Mouse (Mus musculus) ES-Bruce4 (cell line): ENCODE data around the gene Cxcl3. TPM values are rescaled to one million over a fixed set of nuclear protein-coding genes. Genes with fewer than 3 reads are reported as not detected.

Source experiments
- H3K27ac ChIP-seq: 2 replicates; pipeline ENCODE4 v1.5.1; 2012; ENCODE audit warnings: low read length, inconsistent platforms; ENCODE audit not compliant: insufficient read depth
- H3K27me3 ChIP-seq: 2 replicates; pipeline ENCODE4 v1.6.1; 2012; ENCODE audit warnings: mild to moderate bottlenecking, low read length, inconsistent platforms; ENCODE audit not compliant: control insufficient read depth, poor library complexity, insufficient read depth, severe bottlenecking
- H3K36me3 ChIP-seq: 2 replicates; pipeline ENCODE4 v1.6.1; 2012; ENCODE audit warnings: inconsistent platforms, mild to moderate bottlenecking, low read length, moderate library complexity; ENCODE audit not compliant: control insufficient read depth, poor library complexity, insufficient read depth, severe bottlenecking
- H3K4me1 ChIP-seq: one replicate; pipeline ENCODE4 v1.8.1; 2011; ENCODE audit warnings: low read length; ENCODE audit not compliant: control insufficient read depth, insufficient read depth
- H3K4me3 ChIP-seq: 2 replicates; pipeline ENCODE4 v1.5.1; 2011; ENCODE audit warnings: low read depth, mild to moderate bottlenecking, low read length
- H3K9ac ChIP-seq: 2 replicates; pipeline ENCODE4 v1.6.1; 2012; ENCODE audit warnings: low read depth, mild to moderate bottlenecking, inconsistent platforms; ENCODE audit not compliant: poor library complexity, severe bottlenecking
- H3K9me3 ChIP-seq: replicated peaks from 2 replicates; pipeline ENCODE4 v1.6.1; 2012; ENCODE audit warnings: mild to moderate bottlenecking, low read length, inconsistent platforms; ENCODE audit not compliant: control insufficient read depth, poor library complexity, insufficient read depth, severe bottlenecking
- CTCF ChIP-seq: IDR thresholded peaks from one replicate; pipeline ENCODE4 v1.8.1; 2011; ENCODE audit warnings: low read depth, low read length
- EP300 ChIP-seq: IDR thresholded peaks from 2 replicates; pipeline ENCODE4 v1.6.1; 2011; ENCODE audit warnings: low read depth, low read length; ENCODE audit not compliant: insufficient read depth
- POLR2A ChIP-seq: IDR thresholded peaks from one replicate; pipeline ENCODE4 v1.8.1; 2011; ENCODE audit warnings: low read length; ENCODE audit not compliant: insufficient read depth
- polyA plus RNA-seq: library from polyadenylated mRNA; stranded (reverse); fragments of >200 nt; gene quantifications from 2 replicates; pipeline ENCODE4 v1.2.4, GENCODE M21; 2011; ENCODE audit warnings: low read depth; ENCODE audit not compliant: missing spikeins, insufficient read depth, insufficient read length

The Cxcl3 gene
- polyA plus RNA-seq, 1 experiment = not detected

GRCm38 (mm10) chr5:90760303-90760702 lies 25.6 kb upstream of the Cxcl3 start:
- H3K36me3 ChIP-seq = no peaks in the 10 kb centered on the region
- H3K27me3 ChIP-seq = no peaks in the 10 kb centered on the region
- TF ChIP-seq POLR2A (no peak), EP300 (no peak), CTCF (no peak)
- no peak overlapping the region for H3K4me3 ChIP-seq
- H3K9me3 ChIP-seq = no peaks in the 10 kb centered on the region
- H3K4me1 ChIP-seq = no peaks in the 10 kb centered on the region
- no peak overlapping the region for H3K9ac ChIP-seq
- no peak overlapping the region for H3K27ac ChIP-seq

GRCm38 (mm10) chr5:90760844-90761243 lies 25.1 kb upstream of the Cxcl3 start:
- TF ChIP-seq CTCF (no peak), POLR2A (no peak), EP300 (no peak)
- H3K4me3 ChIP-seq = no peak overlapping the region

GRCm38 (mm10) chr5:90761834-90762233 lies 24.1 kb upstream of the Cxcl3 start:
- Histone ChIP-seq H3K4me1 (no peaks in the 10 kb centered on the region), H3K36me3 (no peaks in the 10 kb centered on the region), H3K9ac (no peak overlapping the region), H3K4me3 (no peak overlapping the region), H3K27ac (no peak overlapping the region), H3K9me3 (no peaks in the 10 kb centered on the region), H3K27me3 (no peaks in the 10 kb centered on the region)
- TF ChIP-seq CTCF (no peak), EP300 (no peak), POLR2A (no peak)

More at GRCm38 (mm10) chr5:90760844-90761243, 25.1 kb upstream of the Cxcl3 start:
- H3K4me1 ChIP-seq = no peaks in the 10 kb centered on the region
- H3K27me3 ChIP-seq = no peaks in the 10 kb centered on the region
- no peak overlapping the region for H3K9ac ChIP-seq
- H3K36me3 ChIP-seq = no peaks in the 10 kb centered on the region
- H3K9me3 ChIP-seq = no peaks in the 10 kb centered on the region
- no peak overlapping the region for H3K27ac ChIP-seq

- no peaks in the 10 kb centered on the region for H3K36me3 ChIP-seq
- no peaks in the 10 kb centered on the region for H3K9me3 ChIP-seq
- no peak overlapping the region for H3K27ac ChIP-seq
- no peak overlapping the region for H3K9ac ChIP-seq
- H3K4me1 ChIP-seq = no peaks in the 10 kb centered on the region
- no peaks in the 10 kb centered on the region for H3K27me3 ChIP-seq
- TF ChIP-seq EP300 (no peak), CTCF (no peak), POLR2A (no peak)
- no peak overlapping the region for H3K4me3 ChIP-seq
Observed at GRCm38 (mm10) chr5:90763912-90764665, 21.8 kb upstream of the Cxcl3 start.

GRCm38 (mm10) chr5:90765821-90766606 lies 19.9 kb upstream of the Cxcl3 start:
- H3K36me3 ChIP-seq = no peaks in the 10 kb centered on the region
- no peaks in the 10 kb centered on the region; the same call in 1 of the 2 replicates for H3K27me3 ChIP-seq
- H3K9ac ChIP-seq = no peak overlapping the region
- H3K9me3 ChIP-seq = no peaks in the 10 kb centered on the region
- no peaks in the 10 kb centered on the region for H3K4me1 ChIP-seq
- H3K4me3 ChIP-seq = no peak overlapping the region
- H3K27ac ChIP-seq = no peak overlapping the region
- TF ChIP-seq CTCF (no peak), EP300 (no peak), POLR2A (no peak)

DNA sequence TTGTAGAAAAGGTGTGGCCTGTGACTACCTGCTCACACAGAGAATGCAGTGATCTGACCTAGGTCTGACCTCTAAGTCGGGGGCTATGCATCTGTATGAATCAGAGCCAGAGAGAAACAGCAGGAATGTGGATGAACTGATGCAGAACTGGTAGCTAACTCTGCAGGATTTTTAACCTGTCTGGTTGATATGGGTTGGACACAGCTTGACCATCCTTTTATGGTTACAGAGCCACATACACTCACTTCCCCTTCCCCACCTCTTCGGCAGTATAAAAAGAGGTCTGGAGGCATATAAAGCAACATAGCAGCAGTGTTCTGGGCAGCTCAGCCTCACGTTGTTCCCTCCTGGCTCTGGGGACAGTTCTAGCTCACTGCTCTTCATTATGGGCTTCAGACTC lies 17.7 kb upstream of the Cxcl3 start, which contains the start of gene Ppbp:
Gene Ppbp (plus strand): TSS at position 301 of the 400 bp plus-strand sequence.
- Histone ChIP-seq H3K27me3 (no peaks in the 10 kb centered on the region; the same call in 1 of the 2 replicates), H3K4me1 (no peaks in the 10 kb centered on the region), H3K4me3 (no peak within 1 kb of the TSS), H3K27ac (no peak within 1 kb of the TSS), H3K36me3 (no peaks in the 10 kb centered on the region), H3K9me3 (no peaks in the 10 kb centered on the region), H3K9ac (no peak within 1 kb of the TSS)
- TF ChIP-seq POLR2A = no peak
